Mouse (Mus musculus) stomach, embryonic 14.5 days (tissue): ENCODE measurements around the gene Gabrb3. TPM values are rescaled to one million over a fixed set of nuclear protein-coding genes. Genes with fewer than 3 reads are reported as not detected.

Experiments
- ATAC-seq: fragments of 200-750 bp; cut with Nextera tagmentation; 2 replicates; pipeline ENCODE4 v1.8.0; 2017; ENCODE audit warnings: low read depth, moderate TSS enrichment; ENCODE audit not compliant: insufficient number of reproducible peaks, insufficient read depth, low FRiP score
- H3K27ac ChIP-seq: fragments of 300-500 bp; sonication (generic); 2 replicates; pipeline ENCODE4 v1.5.1; 2014; ENCODE audit warnings: mild to moderate bottlenecking, low read length, moderate library complexity, mixed read lengths
- H3K27me3 ChIP-seq: fragments of 300-500 bp; sonication (generic); 2 replicates; pipeline ENCODE4 v1.6.1; 2014; ENCODE audit warnings: low read length, control low read depth, mixed read lengths; ENCODE audit not compliant: control insufficient read depth, insufficient read depth
- H3K36me3 ChIP-seq: fragments of 300-500 bp; sonication (generic); 2 replicates; pipeline ENCODE4 v1.6.1; 2014; ENCODE audit warnings: mild to moderate bottlenecking, control low read depth, low read length, moderate library complexity, mixed read lengths; ENCODE audit not compliant: control insufficient read depth, insufficient read depth
- H3K4me1 ChIP-seq: fragments of 300-500 bp; sonication (generic); 2 replicates; pipeline ENCODE4 v1.6.1; 2014; ENCODE audit warnings: low read length, control low read depth, mixed read lengths; ENCODE audit not compliant: control insufficient read depth, insufficient read depth
- H3K4me2 ChIP-seq: fragments of 300-500 bp; sonication (generic); replicated peaks from 2 replicates; pipeline ENCODE4 v1.6.1; 2014; ENCODE audit warnings: low read depth, low read length, control low read depth
- H3K4me3 ChIP-seq: fragments of 300-500 bp; sonication (generic); 2 replicates; pipeline ENCODE4 v1.5.1; 2014; ENCODE audit warnings: low read depth, low read length, control low read depth
- H3K9ac ChIP-seq: fragments of 300-500 bp; sonication (generic); replicated peaks from 2 replicates; pipeline ENCODE4 v1.6.1; 2014; ENCODE audit warnings: low read depth, mild to moderate bottlenecking, control low read depth, low read length, moderate library complexity, mixed read lengths
- H3K9me3 ChIP-seq: fragments of 300-500 bp; sonication (generic); 2 replicates; pipeline ENCODE4 v1.6.1; 2016; ENCODE audit warnings: low read depth, low read length, control low read depth; ENCODE audit not compliant: control insufficient read depth
- WGBS: fragments of 180-500 bp; shearing (Covaris S2); extraction: QIAGEN DNeasy Blood & Tissue Kit; methylation state at CpG from one replicate; pipeline ENCODE4 v1.1.7; 2014; 5-methylcytosine and 5-hydroxymethylcytosine counted together
- polyA plus RNA-seq: library from polyadenylated mRNA; unstranded; fragments of >200 nt; fragmentation: Nextera tagmentation; extraction: Ambion mirVana; gene quantifications from 2 replicates; pipeline ENCODE4 v1.2.1, GENCODE M21; 2014

Gabrb3 gene
- polyA plus RNA-seq, 1 experiment from 2014 or later: 5.1 TPM

DNA sequence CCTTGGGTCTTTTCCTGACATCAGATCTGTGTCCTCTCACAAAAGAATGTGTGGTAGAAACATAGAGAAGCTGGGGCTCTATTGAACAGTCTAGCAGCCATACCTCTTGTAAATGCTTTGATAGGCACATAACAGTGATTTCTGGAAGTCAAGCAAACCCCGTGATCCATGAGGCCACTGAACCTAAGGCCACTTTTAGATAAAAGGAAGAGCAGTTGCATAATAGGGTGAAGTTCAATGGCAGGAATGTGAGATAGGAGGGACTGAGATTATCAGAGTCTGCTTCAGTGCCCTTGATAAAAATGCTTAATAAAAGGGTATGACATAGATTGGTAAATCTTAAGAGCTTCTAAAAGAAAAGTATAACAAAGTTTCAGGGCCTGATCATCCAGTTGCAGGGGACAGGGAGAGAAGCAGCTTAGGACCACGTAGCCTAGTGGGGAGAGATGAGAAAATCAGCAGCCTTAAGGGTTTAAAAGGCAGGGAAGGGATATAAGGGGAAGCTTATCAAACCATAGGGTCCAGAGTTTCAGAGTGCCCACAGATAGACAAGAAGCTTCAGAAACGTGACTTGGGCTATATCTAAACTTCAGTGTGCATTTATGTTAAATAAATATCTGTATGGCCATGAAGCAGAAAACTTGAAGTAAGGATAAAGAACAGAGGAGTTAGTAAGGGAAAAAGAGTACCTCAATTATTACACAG lies 141.4 kb downstream of the Gabrb3 start:
- no peaks in the 10 kb centered on the region for H3K27me3 ChIP-seq
- no peak overlapping the region for H3K27ac ChIP-seq
- H3K4me2 ChIP-seq: no peak overlapping the region
- no peaks in the 10 kb centered on the region for H3K4me1 ChIP-seq
- no peak overlapping the region for H3K4me3 ChIP-seq
- no peak for ATAC-seq
- H3K9ac ChIP-seq: no peak overlapping the region
- H3K9me3 ChIP-seq: no peaks in the 10 kb centered on the region
- H3K36me3 ChIP-seq: no peaks in the 10 kb centered on the region
- WGBS: 75% methylated on average over 3 of the region's 3 CpGs

DNA sequence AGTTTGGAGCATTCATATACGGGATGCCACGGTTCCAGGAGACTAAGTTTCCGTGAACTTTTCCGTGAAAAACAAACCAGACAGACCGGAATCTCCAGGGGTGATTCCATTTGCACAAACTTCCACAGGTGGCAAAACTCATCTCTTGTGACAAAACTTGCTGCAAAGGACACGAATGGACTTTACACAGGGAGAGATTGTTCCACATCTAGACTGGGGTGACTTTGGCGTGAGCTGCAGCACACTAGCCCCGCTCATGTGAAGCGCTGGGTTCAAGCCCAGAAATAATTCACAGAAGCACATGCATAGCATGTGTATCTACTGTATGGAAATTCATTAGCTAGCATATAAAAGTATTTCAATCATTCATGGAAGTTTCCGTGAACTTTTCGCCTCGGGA lies 144.9 kb downstream of the Gabrb3 start:
- Histone ChIP-seq H3K9ac (no peak overlapping the region), H3K4me1 (no peaks in the 10 kb centered on the region), H3K27ac (no peak overlapping the region), H3K4me3 (no peak overlapping the region), H3K9me3 (no peaks in the 10 kb centered on the region), H3K4me2 (no peak overlapping the region), H3K36me3 (no peaks in the 10 kb centered on the region), H3K27me3 (no peaks in the 10 kb centered on the region)
- ATAC-seq: no peak
- 90% methylated on average over 12 of the region's 12 CpGs for WGBS

DNA sequence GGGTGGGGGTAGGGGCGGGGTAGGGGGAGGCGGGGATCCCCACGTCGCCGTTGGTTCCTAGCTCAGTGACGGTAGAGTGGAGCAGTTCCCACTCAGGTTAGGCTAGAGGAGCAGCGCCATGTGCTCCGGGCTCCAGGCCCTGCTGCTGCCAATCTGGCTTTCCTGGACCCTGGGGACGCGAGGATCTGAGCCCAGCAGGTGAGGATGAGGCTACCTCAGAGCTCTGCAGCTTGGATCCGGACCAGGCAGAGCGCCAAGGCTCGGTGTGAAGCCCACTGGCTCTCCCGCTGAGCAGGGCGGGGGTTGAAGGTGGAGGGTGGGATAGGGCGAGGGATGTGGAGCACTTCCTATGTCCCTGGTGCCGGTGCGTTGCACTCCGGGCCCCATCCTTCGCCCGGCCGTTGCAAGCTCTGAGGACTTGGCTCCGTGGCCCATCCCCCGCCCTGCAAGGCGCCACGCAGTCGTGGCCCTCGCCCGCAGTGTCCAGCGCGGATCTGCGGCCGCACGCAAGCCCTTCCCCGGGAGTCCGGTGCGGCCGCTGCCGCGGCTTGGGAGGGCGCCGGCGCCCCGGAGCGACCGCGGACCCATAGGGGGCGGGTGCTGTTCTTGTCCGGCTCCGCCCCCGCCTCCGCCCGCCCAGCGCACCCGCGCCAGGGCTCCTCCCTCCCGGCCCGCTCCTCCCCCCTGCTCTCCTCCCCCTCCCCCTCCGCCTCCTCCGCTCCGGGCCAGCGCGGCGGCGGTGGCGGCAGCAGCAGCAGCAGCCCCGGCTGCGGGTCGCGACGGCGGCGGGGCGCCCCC lies 171.2 kb downstream of the Gabrb3 start:
- no peaks in the 10 kb centered on the region for H3K9me3 ChIP-seq
- WGBS: under 1% methylated on average over 66 of the region's 74 CpGs
- H3K4me2 ChIP-seq: peak overlapping the region; percentile 97
- H3K36me3 ChIP-seq: no peaks in the 10 kb centered on the region
- ATAC-seq: peak; percentile 94
- peaks cover 3% of the 10 kb centered on the region; the same call in 1 of the 2 replicates for H3K4me1 ChIP-seq
- H3K27me3 ChIP-seq: peaks cover 4% of the 10 kb centered on the region; the same call in 1 of the 2 replicates
- no peak overlapping the region for H3K27ac ChIP-seq
- peak overlapping the region; percentile 58 for H3K4me3 ChIP-seq
- peak overlapping the region; percentile 38 for H3K9ac ChIP-seq

DNA sequence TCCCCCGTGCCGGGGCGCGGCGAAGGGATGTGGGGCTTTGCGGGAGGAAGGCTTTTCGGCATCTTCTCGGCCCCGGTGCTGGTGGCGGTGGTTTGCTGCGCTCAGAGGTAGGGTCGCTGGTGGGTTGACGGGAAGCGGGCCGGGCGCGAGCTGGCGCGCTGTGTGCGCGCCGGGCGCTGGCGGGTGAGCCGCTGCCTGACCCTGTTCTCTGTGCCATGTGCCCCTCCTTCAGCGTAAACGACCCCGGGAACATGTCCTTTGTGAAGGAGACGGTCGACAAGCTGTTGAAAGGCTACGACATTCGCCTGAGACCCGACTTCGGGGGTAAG lies 171.7 kb downstream of the Gabrb3 start:
- Histone ChIP-seq H3K36me3 (no peaks in the 10 kb centered on the region), H3K27ac (no peak overlapping the region), H3K4me1 (peaks cover 3% of the 10 kb centered on the region; the same call in 1 of the 2 replicates), H3K4me2 (peak overlapping the region; percentile 97), H3K27me3 (peaks cover 4% of the 10 kb centered on the region; the same call in 1 of the 2 replicates), H3K4me3 (peak overlapping the region; percentile 58), H3K9ac (peak overlapping the region; percentile 38; the same call in 1 of the 2 replicates), H3K9me3 (no peaks in the 10 kb centered on the region)
- 1% methylated on average over 26 of the region's 34 CpGs for WGBS
- ATAC-seq: peak; percentile 61

DNA sequence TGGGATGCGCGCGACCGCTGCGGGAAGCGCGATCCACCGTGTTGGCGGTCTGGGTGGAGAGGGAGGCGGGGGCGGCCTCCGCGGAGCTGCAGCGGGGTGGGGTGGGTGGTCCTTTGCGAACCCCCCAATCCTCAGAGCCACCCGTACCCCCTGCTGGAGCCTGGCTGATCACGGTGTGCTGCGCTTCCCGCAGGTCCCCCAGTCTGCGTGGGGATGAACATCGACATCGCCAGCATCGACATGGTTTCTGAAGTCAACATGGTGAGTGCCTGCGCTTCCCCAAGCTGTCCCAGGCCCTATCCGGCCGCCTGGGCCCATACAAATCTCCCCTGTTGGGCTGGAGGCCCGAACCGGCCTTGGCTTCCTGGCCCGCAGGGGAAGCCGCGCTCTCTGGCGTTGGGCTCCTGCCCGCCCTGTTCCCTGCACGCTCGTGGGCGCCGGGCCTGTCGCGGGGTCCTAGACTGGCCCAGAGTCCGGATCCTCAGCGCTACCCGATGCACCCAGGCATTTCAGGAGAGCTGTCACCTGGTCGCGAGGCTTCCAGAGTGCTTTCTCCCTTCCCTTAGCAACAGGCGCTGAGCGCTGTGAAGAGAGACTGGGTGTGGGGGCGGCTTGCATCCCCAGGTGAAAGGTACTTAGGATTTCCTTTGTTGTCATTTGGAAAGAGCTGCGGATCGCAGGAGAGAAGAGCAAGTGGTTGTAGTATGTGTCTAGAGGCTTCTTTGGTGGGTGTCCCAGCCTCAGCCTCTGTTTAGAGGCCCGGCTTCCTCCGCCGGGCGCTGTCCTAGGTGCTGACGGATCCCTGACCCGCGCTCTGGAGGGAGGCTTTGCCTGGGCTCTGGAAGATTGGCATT lies 172.3 kb downstream of the Gabrb3 start:
- ATAC-seq: peak; percentile 51; the same call in 1 of the 2 replicates
- 1% methylated on average over 56 of the region's 56 CpGs for WGBS

DNA sequence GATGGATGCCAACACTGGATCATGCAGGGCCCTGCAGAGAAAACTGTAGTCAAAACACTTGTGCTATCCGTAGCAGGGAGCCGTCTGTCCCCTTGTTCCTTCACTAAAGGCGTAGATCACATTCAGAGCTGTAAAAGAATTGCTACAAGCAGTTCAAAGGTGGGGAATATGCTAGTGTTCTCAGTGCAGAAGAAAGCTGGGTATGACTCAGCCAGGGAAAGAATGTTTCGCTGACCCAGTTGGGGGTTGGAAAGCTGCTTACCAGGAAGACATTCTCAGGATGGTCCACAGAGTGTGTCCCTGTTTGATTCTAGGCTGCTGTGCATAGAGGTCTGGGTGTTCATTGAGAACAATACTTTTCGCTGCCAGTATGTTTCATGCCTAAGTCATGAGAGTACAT lies 177.8 kb downstream of the Gabrb3 start:
- 74% methylated on average over 5 of the region's 5 CpGs for WGBS
- no peaks in the 10 kb centered on the region for H3K27me3 ChIP-seq
- no peak overlapping the region for H3K27ac ChIP-seq
- H3K9me3 ChIP-seq: no peaks in the 10 kb centered on the region
- ATAC-seq: no peak
- no peaks in the 10 kb centered on the region for H3K36me3 ChIP-seq
- H3K9ac ChIP-seq: no peak overlapping the region
- H3K4me1 ChIP-seq: no peaks in the 10 kb centered on the region
- no peak overlapping the region for H3K4me2 ChIP-seq
- no peak overlapping the region for H3K4me3 ChIP-seq

More for the DNA sequence above, 172.3 kb downstream of the Gabrb3 start:
- Histone ChIP-seq H3K4me3 (peak overlapping the region; percentile 58), H3K4me1 (peaks cover 3% of the 10 kb centered on the region; the same call in 1 of the 2 replicates), H3K4me2 (peak overlapping the region; percentile 97), H3K9ac (peak overlapping the region; percentile 38; the same call in 1 of the 2 replicates), H3K27ac (no peak overlapping the region), H3K9me3 (no peaks in the 10 kb centered on the region), H3K27me3 (peaks cover 4% of the 10 kb centered on the region; the same call in 1 of the 2 replicates), H3K36me3 (no peaks in the 10 kb centered on the region)

DNA sequence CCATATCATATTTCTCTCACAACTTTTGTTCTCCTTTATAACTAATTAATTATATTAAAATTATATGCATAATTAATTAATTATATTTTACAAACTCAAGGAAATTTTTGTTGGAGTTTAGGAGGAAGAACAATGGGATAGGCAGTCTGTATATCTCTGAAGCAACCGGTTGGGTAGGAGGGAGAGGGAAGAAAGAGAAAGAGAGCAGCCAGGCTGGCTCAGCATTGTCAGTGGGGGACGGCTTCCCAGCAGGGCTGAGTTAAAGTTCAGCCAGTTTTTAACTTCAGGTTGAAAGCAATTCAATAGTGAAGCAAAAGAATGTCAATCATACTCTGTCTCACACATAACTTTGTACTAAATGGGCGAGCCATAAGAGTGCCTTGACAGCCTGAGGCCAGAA lies 199.2 kb downstream of the Gabrb3 start:
- Histone ChIP-seq H3K36me3 (no peaks in the 10 kb centered on the region), H3K27me3 (no peaks in the 10 kb centered on the region), H3K9me3 (no peaks in the 10 kb centered on the region), H3K4me3 (no peak overlapping the region), H3K4me1 (no peaks in the 10 kb centered on the region), H3K27ac (no peak overlapping the region), H3K9ac (no peak overlapping the region), H3K4me2 (no peak overlapping the region)
- WGBS: 51% methylated on average over 3 of the region's 3 CpGs
- ATAC-seq: no peak

DNA sequence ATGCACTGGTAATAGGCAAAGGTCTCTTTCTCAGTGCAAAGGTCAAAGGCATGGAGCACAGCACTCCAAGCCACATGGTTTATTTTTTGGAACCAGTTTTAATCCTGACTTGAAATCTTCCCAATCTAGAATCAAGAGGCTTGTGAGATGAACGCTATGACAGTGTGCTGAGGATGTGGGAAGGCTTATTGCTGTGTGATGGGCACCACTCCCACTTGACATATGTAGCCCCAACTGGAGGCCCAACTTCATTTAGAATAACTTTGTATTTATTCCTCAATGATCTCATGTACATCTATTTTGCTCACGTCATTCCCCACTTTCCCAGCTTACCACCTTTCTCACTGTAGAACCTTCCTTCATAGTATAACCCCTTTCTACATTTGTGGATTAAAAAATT lies 200.5 kb downstream of the Gabrb3 start:
- Histone ChIP-seq H3K9ac (no peak overlapping the region), H3K36me3 (no peaks in the 10 kb centered on the region), H3K4me3 (no peak overlapping the region), H3K27me3 (no peaks in the 10 kb centered on the region), H3K4me1 (no peaks in the 10 kb centered on the region), H3K27ac (no peak overlapping the region), H3K9me3 (no peaks in the 10 kb centered on the region), H3K4me2 (no peak overlapping the region)
- no peak for ATAC-seq
- whole genome bisulfite sequencing: 98% methylated on average over 2 of the region's 2 CpGs
